Mouse (Mus musculus): ENCODE results near the gene Rapgef4.

GRCm38 (mm10) chr2:71992129-71992528, 11.1 kb downstream of the Rapgef4 start:
- TF ChIP-seq CTCF (IDR thresholded peaks at IDR 0.05; ENCODE audit: insufficient read depth, low read depth, low read length) (no peak), POLR2A (IDR thresholded peaks at IDR 0.05; ENCODE audit: insufficient read depth, low read depth, low read length) (no peak)

Data from olfactory bulb, adult 2 months (tissue).